In genomic region chr5:150594649-150595339, GRCm38 (mm10) we compare ENCODE assay signal across 8 mouse cellular contexts. TPM values are rescaled to one million over a fixed set of nuclear protein-coding genes. Genes with fewer than 3 reads are reported as not detected.
A peak's percentile ranks its signal among the peaks of the same experiment; 100 is the strongest.
DNase-seq lines count a peak whose midpoint lies in the region; ATAC-seq and TF ChIP-seq lines count a peak whose summit lies in the region.

No protein-coding gene starts in this region.

- WGBS in forebrain, postnatal 0 days: 7% methylated on average over 17 of the region's 17 CpGs
- 14% methylated on average over 16 of the region's 17 CpGs for WGBS in liver, embryonic 14.5 days (ENCODE audit: insufficient replicate concordance)

- H3K9ac ChIP-seq in forebrain, postnatal 0 days: peak overlapping the region; percentile 82
- H3K9ac ChIP-seq in liver, embryonic 14.5 days (replicated peaks): peak overlapping the region; percentile 80

- no peak for DNase-seq in left cerebral cortex, adult 2 months (ENCODE audit: extremely low spot score in 1 of 2, low spot score in 2 of 2)
- no peak for DNase-seq in left cerebral cortex, adult 11 months (ENCODE audit: low spot score)
- peak; percentile 78 for DNase-seq in adrenal gland, postnatal 14 days
- DNase-seq in forebrain, postnatal 0 days: no peak
- DNase-seq in liver, embryonic 14.5 days (ENCODE audit: low read depth in 3 of 3, low spot score in 3 of 3): no peak
- DNase-seq in testis, postnatal 10 days (ENCODE audit: low spot score): peak; percentile 75
- DNase-seq in kidney, adult 18-20 months: no peak
- DNase-seq in ovary, postnatal 14 days (ENCODE audit: low spot score): no peak

- peak overlapping the region; percentile 95 for H3K4me2 ChIP-seq in forebrain, postnatal 0 days (ENCODE audit: low read depth)
- H3K4me2 ChIP-seq in liver, embryonic 14.5 days (ENCODE audit: low read depth): peak overlapping the region; percentile 94

- peak; percentile 66 for ATAC-seq in forebrain, postnatal 0 days
- no peak for ATAC-seq in liver, embryonic 14.5 days (ENCODE audit: insufficient read depth)

- intact Hi-C loops in left cerebral cortex, adult 2 months (cut with DNase I): loop anchor here (1.0 kb wide), 1 partner anchor 71 kb away; no protein-coding TSS in a partner anchor

- no peak for TF ChIP-seq EP300 in liver, embryonic 14.5 days (IDR thresholded peaks at IDR 0.05; ENCODE audit: low read depth)

- H3K4me1 ChIP-seq in forebrain, postnatal 0 days (ENCODE audit: insufficient read depth): no peaks in the 10 kb centered on the region; the same call in 1 of the 2 replicates
- H3K4me1 ChIP-seq in liver, embryonic 14.5 days (replicated peaks; ENCODE audit: control insufficient read depth in 2 of 2, insufficient read depth in 2 of 2, low read length in 1 of 2): peaks cover 10 to 32% of the 10 kb centered on the region in 2 experiments; a peak in 3 of 4 replicates

- peak overlapping the region; percentile 95 for H3K4me3 ChIP-seq in left cerebral cortex, adult 2 months
- peak overlapping the region; percentile 80 for H3K4me3 ChIP-seq in forebrain, postnatal 0 days (ENCODE audit: low read depth, low read length)
- H3K4me3 ChIP-seq in liver, embryonic 14.5 days (ENCODE audit: insufficient read depth in 1 of 2, low read depth in 2 of 2, low read length in 2 of 2): peak overlapping the region; percentile 84

- H3K27ac ChIP-seq in left cerebral cortex, adult 2 months: peak overlapping the region; percentile 98
- H3K27ac ChIP-seq in forebrain, postnatal 0 days (ENCODE audit: low read depth, low read length): peak overlapping the region; percentile 64; the same call in 1 of the 2 replicates
- H3K27ac ChIP-seq in liver, embryonic 14.5 days: no peak overlapping the region

- 0 out of 2 replicates have a peak, but pooled peaks cover 3% of the 10 kb centered on the region for H3K27me3 ChIP-seq in forebrain, postnatal 0 days (ENCODE audit: insufficient read depth, low read length)
- no peaks in the 10 kb centered on the region for H3K27me3 ChIP-seq in liver, embryonic 14.5 days (ENCODE audit: control insufficient read depth, insufficient read depth, low read length)

- H3K36me3 ChIP-seq in forebrain, postnatal 0 days (ENCODE audit: insufficient read depth): peaks cover under 1% of the 10 kb centered on the region; the same call in 1 of the 2 replicates
- no peaks in the 10 kb centered on the region; the same call in 1 of the 2 replicates for H3K36me3 ChIP-seq in liver, embryonic 14.5 days (replicated peaks; ENCODE audit: control insufficient read depth, insufficient read depth, low read depth)

- no peaks in the 10 kb centered on the region for H3K9me3 ChIP-seq in forebrain, postnatal 0 days (ENCODE audit: low read length)
- H3K9me3 ChIP-seq in liver, embryonic 14.5 days (ENCODE audit: control insufficient read depth, low read length): no peaks in the 10 kb centered on the region

- TF ChIP-seq CTCF in left cerebral cortex, adult 2 months (IDR thresholded peaks at IDR 0.05): no peak
- TF ChIP-seq CTCF in forebrain, postnatal 0 days (IDR thresholded peaks at IDR 0.05; ENCODE audit: low read depth): no peak
- no peak for TF ChIP-seq CTCF in liver, embryonic 14.5 days (IDR thresholded peaks at IDR 0.05; ENCODE audit: low read depth)

RNA-seq across cellular contexts. Expression of gene N4bp2l1, which starts 2.2 kb away (rescaled TPM):
- total RNA-seq in left cerebral cortex, adult 2 months (2021): 10 to 100 TPM; 60.5 to 63.5 TPM
- 42.5 and 47.1 TPM in 2 replicates for total RNA-seq in adrenal gland, postnatal 14 days (2021)
- total RNA-seq in forebrain, postnatal 0 days (2014; rRNA removed): 15.9 and 27.4 TPM in 2 replicates
- 19.5 and 28.0 TPM in 2 replicates for polyA plus RNA-seq in forebrain, postnatal 0 days (2015; fragmentation: Nextera tagmentation; extraction: Ambion mirVana)
- polyA plus RNA-seq in liver, embryonic 14.5 days (2012; rRNA removed): 7.3 and 8.4 TPM in 2 replicates
- polyA plus RNA-seq in liver, embryonic 14.5 days (2014; fragmentation: Nextera tagmentation; extraction: Ambion mirVana): 8.3 and 9.4 TPM in 2 replicates

Comparison
In these comparisons a context has a peak if more than half of its experiments do, and no peak if none do; other contexts are left out.
1. DNase-seq: peak in adrenal gland, postnatal 14 days (single experiment) and testis, postnatal 10 days (single experiment); none in left cerebral cortex, adult 2 months (0 of 2), left cerebral cortex, adult 11 months (single experiment), forebrain, postnatal 0 days (single experiment), liver, embryonic 14.5 days (0 of 3), kidney, adult 18-20 months (single experiment) and ovary, postnatal 14 days (single experiment).
2. Peak in every context shown above with its lines, with median percentiles within 50 percentile points of each other: H3K4me3 ChIP-seq.